Mouse (Mus musculus) lung, postnatal 0 days (tissue): ENCODE data around the gene Cast.
A peak's percentile ranks its signal among the peaks of the same experiment; 100 is the strongest.

ENCODE experiments used
- CTCF ChIP-seq: IDR thresholded peaks from 2 replicates; pipeline ENCODE4 v1.5.1; 2016; ENCODE audit warnings: antibody characterized with exemption, mild to moderate bottlenecking
- EP300 ChIP-seq: IDR thresholded peaks from 2 replicates; pipeline ENCODE4 v1.6.1; 2016; ENCODE audit warnings: antibody characterized with exemption, mild to moderate bottlenecking, control low read depth

DNA sequence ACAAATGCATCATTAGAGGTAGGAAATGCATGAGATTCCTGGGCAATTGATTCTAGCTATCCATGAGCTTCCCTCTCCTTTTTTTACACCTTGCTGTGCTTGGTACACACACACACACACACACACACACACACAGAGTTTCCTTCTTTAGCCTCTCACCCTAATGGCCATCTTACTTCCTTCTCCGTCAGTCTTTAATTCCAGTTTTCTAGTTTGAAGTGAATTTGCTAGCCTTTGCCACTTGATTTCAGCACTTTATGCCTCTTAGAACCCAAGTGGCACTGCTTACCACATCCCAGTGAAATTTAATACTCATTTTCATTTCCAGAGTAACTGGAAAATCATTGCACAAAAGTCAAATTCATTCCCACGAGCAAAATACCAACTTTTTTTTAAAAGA lies 41.4 kb downstream of the Cast start:
- TF ChIP-seq CTCF = no peak
- TF ChIP-seq EP300 = peak; percentile 32; the same call in 1 of the 2 replicates
